Mouse (Mus musculus): Measurements from ENCODE around the gene Pmch.

GRCm38 (mm10) chr10:88056950-88057649 is 33.8 kb upstream of the Pmch start:
- TF ChIP-seq CTCF (IDR thresholded peaks at IDR 0.05; ENCODE audit: low read depth) (peak; percentile 13; the same call in 1 of the 2 replicates), EP300 (IDR thresholded peaks at IDR 0.05; ENCODE audit: low read depth) (no peak)
